Mouse (Mus musculus) limb, embryonic 11.5 days (tissue): ENCODE data around the gene Dync1h1. TPM values are rescaled to one million over a fixed set of nuclear protein-coding genes. Genes with fewer than 3 reads are reported as not detected.

ENCODE experiments used
- ATAC-seq: fragments of 200-750 bp; cut with Nextera tagmentation; 2 replicates; pipeline ENCODE4 v1.8.0; 2017; ENCODE audit warnings: low read depth; ENCODE audit not compliant: insufficient number of reproducible peaks, low FRiP score, low TSS enrichment
- DNase-seq: peaks from one replicate; pipeline ENCODE4 v3.0.0-alpha.2; 2015; ENCODE audit warnings: low spot score
- H3K27ac ChIP-seq: fragments of 300-500 bp; sonication (generic); replicated peaks from 2 replicates; pipeline ENCODE4 v1.5.1; 2014; ENCODE audit warnings: low read depth, mild to moderate bottlenecking, low read length
- H3K27me3 ChIP-seq: fragments of 300-500 bp; sonication (generic); 2 replicates; pipeline ENCODE4 v1.6.1; 2014; ENCODE audit warnings: mild to moderate bottlenecking, low read length, mixed read lengths; ENCODE audit not compliant: control insufficient read depth, insufficient read depth
- H3K36me3 ChIP-seq: fragments of 300-500 bp; sonication (generic); 2 replicates; pipeline ENCODE4 v1.6.1; 2014; ENCODE audit warnings: mild to moderate bottlenecking, low read length, moderate library complexity, mixed read lengths; ENCODE audit not compliant: control insufficient read depth, insufficient read depth
- H3K4me1 ChIP-seq: fragments of 300-500 bp; sonication (generic); 2 replicates; pipeline ENCODE4 v1.6.1; 2014; ENCODE audit warnings: low read length, mixed read lengths; ENCODE audit not compliant: control insufficient read depth, insufficient read depth
- H3K4me2 ChIP-seq: fragments of 300-500 bp; sonication (generic); 2 replicates; pipeline ENCODE4 v1.6.1; 2014; ENCODE audit warnings: low read depth, mild to moderate bottlenecking, moderate library complexity; ENCODE audit not compliant: severe bottlenecking
- H3K4me3 ChIP-seq: fragments of 300-500 bp; sonication (generic); 2 replicates; pipeline ENCODE4 v1.5.1; 2014; ENCODE audit warnings: low read depth, low read length
- H3K9ac ChIP-seq: fragments of 300-500 bp; sonication (generic); 2 replicates; pipeline ENCODE4 v1.6.1; 2014; ENCODE audit warnings: mild to moderate bottlenecking, low read length
- H3K9me3 ChIP-seq: fragments of 300-500 bp; sonication (generic); 2 replicates; pipeline ENCODE4 v1.6.1; 2016; ENCODE audit warnings: low read length; ENCODE audit not compliant: control insufficient read depth
- WGBS: fragments of 180-500 bp; shearing (Covaris S2); extraction: QIAGEN DNeasy Blood & Tissue Kit; methylation state at CpG from one replicate; pipeline ENCODE4 v1.1.7; 2014; 5-methylcytosine and 5-hydroxymethylcytosine counted together
- microRNA-seq: library from miRNA; unstranded; fragments of <30 nt; microRNA quantifications from one replicate; pipeline ENCODE4, GENCODE M21; 2016
- polyA plus RNA-seq: library from polyadenylated mRNA; unstranded; fragments of >200 nt; fragmentation: Nextera tagmentation; extraction: Ambion mirVana; gene quantifications from 2 replicates; pipeline ENCODE4 v1.2.1, GENCODE M21; 2014

The Dync1h1 gene
- polyA plus RNA-seq, 1 experiment from 2014 or later: 67.7 TPM

GRCm38 (mm10) chr12:110713784-110714183 lies 112.5 kb downstream of the Dync1h1 start:
- 95% methylated on average over 6 of the region's 6 CpGs for WGBS
- no peak for ATAC-seq

GRCm38 (mm10) chr12:110714215-110714614 lies 113.0 kb downstream of the Dync1h1 start:
- no peak overlapping the region for H3K9ac ChIP-seq
- H3K4me3 ChIP-seq: no peak overlapping the region
- H3K4me1 ChIP-seq: no peaks in the 10 kb centered on the region
- no peak overlapping the region for H3K4me2 ChIP-seq
- ATAC-seq: no peak
- 94% methylated on average over 6 of the region's 6 CpGs for WGBS
- H3K27me3 ChIP-seq: no peaks in the 10 kb centered on the region
- no peaks in the 10 kb centered on the region for H3K36me3 ChIP-seq
- DNase-seq: no peak
- H3K9me3 ChIP-seq: no peaks in the 10 kb centered on the region
- H3K27ac ChIP-seq: no peak overlapping the region

More at GRCm38 (mm10) chr12:110713784-110714183, 112.5 kb downstream of the Dync1h1 start:
- Histone ChIP-seq H3K4me1 (no peaks in the 10 kb centered on the region), H3K4me3 (no peak overlapping the region), H3K9me3 (no peaks in the 10 kb centered on the region), H3K27me3 (no peaks in the 10 kb centered on the region), H3K36me3 (no peaks in the 10 kb centered on the region), H3K9ac (no peak overlapping the region), H3K27ac (no peak overlapping the region), H3K4me2 (no peak overlapping the region)
- no peak for DNase-seq

GRCm38 (mm10) chr12:110716004-110716403 lies 114.8 kb downstream of the Dync1h1 start:
- Histone ChIP-seq H3K36me3 (no peaks in the 10 kb centered on the region), H3K4me1 (no peaks in the 10 kb centered on the region), H3K9me3 (no peaks in the 10 kb centered on the region), H3K4me2 (no peak overlapping the region), H3K27me3 (no peaks in the 10 kb centered on the region), H3K9ac (no peak overlapping the region), H3K4me3 (no peak overlapping the region), H3K27ac (no peak overlapping the region)
- ATAC-seq: no peak
- DNase-seq: no peak
- whole genome bisulfite sequencing: 16% methylated on average over 5 of the region's 5 CpGs

Small RNA genes lying within 50 kb of the gene (microRNA-seq; reads per million reads assigned to microRNA genes)
- gene Gm27299: not detected

Other genes with a start within 250 kb of the Dync1h1 start
- 156 and 158 TPM in 2 replicates for gene Ppp2r5c, start 154.3 kb upstream of the Dync1h1 start, polyA plus RNA-seq
- gene 1700001K19Rik, start 81.2 kb downstream of the Dync1h1 start, polyA plus RNA-seq: 0.20 and 0.27 TPM in 2 replicates
- 1,253 and 1,280 TPM in 2 replicates for gene Hsp90aa1, start 101.3 kb downstream of the Dync1h1 start, polyA plus RNA-seq
- 21.6 and 23.2 TPM in 2 replicates for gene Wdr20, start 136.5 kb downstream of the Dync1h1 start, polyA plus RNA-seq
- gene Mok, start 239.5 kb downstream of the Dync1h1 start, polyA plus RNA-seq: 5.9 and 7.1 TPM in 2 replicates
- gene Zfp839, start 248.8 kb downstream of the Dync1h1 start, polyA plus RNA-seq: 4.3 and 4.8 TPM in 2 replicates